Mouse (Mus musculus) adipocyte (in vitro differentiated cells): ENCODE measurements around the gene Abl1.

Experiments used
- DNase-seq: peaks from one replicate; pipeline ENCODE4 v3.0.0-alpha.2; 2016; ENCODE audit warnings: low spot score

Abl1 gene

DNA sequence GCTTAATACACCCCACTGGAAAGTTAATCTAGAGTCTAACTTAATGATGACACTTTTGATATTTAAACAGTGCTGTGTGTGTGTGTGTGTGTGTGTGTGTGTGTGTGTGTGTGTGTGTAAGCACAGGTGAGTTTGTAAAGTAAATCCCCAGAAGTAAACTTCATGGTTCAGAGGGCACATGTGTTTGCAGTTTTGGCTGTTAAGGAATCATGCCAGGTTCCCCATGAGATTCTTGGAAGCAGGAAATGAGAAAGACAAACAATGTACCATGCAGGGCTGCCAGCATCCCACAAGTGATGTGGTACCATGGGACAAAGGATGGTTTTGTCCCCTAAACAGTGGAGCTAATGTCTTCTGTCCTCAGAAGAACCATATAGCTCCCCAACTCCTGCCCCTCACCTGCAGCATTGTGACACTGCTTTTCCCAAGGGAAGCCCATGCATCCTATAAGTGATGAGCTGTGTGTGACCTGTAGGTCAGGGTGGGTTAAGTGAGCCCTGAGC, 57.6 kb downstream of the Abl1 start:
- DNase-seq, result no peak

DNA sequence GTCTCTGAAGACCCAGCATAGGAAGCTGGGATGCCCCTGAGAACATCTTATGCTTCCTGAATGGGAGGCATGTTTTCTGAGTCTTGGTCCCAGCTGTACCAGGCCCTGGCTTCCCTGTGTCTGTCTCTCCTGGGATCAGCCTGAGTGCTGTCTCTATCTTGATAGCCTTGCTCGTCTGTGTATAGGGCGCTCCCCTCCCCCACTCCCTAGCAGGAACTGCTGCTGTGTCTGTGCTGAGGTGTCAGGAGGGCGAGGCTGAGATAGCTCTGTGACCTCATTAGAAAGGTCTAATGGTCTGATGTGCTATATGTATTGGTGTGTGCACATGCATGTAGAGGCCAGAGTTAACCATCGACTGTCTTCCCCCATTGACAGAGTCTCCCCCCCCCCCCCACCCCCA, 58.7 kb downstream of the Abl1 start:
- no peak for DNase-seq

DNA sequence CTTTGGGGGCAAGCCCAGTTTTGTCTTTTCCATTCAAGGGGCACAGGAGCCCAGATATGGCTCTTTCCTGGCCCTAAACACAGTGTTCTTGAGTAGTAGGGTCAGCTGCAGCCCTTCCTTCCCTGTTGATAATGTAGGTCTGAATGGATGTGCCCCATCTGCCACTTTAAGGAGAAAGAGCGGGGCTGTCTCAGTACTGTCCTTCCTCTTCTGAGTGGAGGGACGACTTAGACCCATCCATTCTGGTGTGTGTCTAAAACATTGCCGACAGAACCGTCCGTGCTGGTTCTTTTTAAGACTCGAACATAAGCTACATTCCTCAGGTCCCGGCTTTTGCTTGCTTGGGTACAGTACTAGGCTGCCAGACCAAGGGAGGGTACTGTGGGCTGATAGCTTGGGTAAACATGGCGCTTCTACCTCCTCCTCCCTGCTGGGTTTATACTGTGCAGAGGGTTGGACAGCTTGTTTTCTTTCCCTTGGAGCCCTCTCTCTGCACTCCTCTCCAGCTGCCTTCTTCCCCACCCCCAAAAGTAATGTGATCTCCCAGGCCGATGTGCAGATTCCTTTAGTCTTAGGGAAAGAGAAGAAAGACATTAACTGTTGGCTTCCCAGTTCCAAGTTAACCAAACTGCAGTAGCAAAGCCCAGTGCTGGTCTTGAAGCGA, 61.0 kb downstream of the Abl1 start:
- DNase-seq, result peak; percentile 69

DNA sequence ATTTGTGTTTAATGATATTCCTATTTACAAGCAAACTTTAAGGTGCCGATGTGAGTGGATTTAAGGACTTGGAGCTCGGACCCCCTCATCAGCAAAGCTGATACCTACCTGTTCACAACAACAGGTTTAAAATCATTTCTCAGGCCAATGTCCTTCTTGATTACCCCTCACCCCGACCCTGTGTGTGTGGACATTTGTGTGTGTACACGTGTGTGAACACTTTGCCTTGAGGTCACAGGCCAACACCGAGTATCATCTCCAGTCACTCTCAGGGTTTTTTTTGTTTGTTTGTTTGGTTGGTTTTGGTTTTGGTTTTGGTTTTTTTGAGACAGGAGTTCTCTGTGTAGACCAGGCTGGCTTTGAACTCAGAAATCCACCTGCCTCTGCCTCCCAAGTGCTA, 62.0 kb downstream of the Abl1 start:
- DNase-seq, result no peak

DNA sequence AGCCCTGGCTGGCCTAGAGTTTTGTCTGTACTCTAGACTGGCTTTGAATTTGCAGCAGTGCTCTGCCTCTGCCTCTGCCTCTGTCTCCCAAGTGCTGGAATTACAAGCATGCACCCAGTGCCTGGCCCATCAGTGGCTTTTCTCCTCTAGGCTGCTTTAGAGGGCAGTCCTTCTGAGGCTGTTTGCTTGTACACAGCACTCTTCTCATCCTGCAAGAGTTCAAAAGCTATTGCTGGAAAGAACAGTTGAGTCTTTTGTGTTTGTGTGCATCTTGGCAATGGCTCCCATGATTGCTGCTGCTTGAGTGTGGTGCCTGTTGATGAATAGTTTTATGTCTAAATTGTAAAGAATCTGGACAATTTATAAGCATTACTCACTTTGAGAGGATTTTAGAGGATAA, 69.3 kb downstream of the Abl1 start:
- DNase-seq, result no peak

DNA sequence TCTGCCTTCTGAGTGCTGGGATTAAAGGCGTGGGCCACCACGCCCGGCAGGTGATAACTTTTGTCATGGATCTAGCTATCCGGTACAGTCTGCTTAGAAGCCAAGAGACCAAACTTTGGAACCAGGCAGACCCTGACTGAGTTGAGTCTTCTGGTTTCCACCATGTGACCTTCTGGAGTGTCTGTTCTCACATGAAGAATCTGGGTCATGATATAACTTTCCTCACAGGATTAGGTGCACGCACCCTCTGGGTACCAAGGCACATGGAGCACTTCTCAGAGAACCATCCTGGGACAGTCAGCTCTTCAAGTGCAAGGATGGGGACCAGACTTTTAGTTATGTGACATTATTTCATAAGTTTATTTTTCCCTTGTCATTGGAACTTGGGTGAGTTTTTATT, 70.8 kb downstream of the Abl1 start:
- DNase-seq, result no peak

DNA sequence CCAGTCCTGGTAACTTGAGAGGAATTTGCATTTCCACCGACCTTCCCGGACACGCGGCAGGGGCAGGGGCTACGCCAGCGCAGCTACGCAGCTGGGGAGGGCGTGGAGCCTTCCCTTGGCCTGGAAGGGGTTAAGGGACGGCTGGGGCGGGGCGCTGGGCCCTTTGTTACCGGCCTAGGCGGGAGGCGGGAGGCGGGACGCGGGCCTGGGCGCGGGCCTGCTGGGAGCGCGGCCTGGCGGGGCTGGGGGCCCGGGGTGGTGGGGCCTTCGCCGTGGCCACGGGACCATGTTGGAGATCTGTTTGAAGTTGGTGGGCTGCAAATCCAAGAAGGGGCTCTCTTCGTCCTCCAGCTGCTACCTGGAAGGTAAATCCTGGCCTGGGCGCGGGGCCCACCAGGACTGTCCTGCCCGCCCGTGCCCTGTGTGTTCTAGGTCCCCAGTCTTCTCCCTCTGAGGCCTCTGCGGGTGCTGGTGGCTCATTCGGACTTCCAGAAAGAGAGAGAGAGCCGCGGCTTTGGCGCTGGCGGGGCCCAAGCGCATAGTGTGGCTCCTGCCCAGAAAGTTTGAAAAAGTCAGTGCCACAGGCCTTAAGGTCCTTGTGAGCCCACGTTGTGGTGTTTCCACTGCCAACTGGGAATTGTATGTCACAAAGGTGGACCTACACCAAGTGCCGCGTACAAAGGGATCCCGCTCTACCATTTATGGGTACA, 71.7 kb downstream of the Abl1 start:
- DNase-seq, result peak; percentile 75

DNA sequence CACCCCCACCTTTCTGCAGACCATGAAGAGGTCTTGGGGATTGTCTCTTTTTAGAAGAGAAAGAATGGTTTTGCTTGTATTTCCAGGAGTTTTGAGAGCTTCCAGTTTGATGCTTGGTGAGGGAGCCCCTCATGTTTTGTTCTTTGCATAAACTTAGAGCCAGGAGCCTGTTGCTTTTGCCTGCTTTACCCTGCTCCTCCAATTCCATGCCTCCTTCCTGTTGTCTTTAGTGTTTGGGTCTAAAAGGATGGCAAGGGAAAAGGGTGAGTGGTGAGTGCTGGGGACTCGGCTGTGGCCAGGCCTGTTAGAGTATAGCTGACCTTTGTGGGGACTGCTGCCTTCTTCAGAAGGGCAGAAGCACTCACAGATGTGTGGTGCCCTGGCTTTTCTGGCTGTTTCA, 72.3 kb downstream of the Abl1 start:
- peak; percentile 50 for DNase-seq

DNA sequence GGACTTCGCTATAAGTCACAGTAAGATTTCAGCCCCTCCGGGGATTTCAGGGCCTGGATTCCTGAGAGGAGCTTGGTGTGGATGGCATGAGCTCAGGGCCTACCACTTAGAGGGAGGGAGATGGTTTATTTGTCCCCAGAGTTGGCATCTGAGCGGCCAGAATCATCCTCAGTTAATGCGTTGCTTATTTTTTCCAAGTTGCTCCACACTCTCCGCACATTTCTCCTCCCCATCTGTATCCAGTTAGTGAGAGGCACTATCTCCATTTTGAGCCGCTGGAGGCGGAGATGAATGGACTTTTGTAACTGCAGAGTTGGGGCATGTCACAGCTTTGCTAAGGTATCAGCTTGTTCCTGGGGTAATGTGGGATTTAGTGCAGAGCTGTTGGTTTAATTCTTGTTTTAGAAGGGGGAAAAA, 72.9 kb downstream of the Abl1 start:
- DNase-seq, result peak; percentile 47

DNA sequence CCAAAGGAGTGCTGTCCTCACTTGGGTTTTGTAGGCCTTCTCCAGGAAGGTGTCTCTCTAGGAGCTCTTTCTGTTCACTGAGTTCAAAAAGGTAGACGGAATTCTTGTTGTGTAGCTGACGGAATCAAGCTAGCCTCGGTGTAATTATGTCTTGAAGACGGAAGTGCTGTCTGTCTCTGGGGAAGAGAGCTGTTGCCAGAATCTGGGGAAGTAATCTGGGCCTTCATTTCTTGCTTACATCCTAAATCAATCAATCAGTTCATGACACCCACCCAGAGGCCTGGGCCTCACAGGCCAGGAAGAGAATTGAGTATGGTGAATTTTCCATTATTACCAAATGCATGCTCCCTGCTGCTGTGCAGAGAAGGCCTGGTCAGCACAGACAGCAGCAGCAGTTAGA, 73.4 kb downstream of the Abl1 start:
- DNase-seq, result peak; percentile 41

DNA sequence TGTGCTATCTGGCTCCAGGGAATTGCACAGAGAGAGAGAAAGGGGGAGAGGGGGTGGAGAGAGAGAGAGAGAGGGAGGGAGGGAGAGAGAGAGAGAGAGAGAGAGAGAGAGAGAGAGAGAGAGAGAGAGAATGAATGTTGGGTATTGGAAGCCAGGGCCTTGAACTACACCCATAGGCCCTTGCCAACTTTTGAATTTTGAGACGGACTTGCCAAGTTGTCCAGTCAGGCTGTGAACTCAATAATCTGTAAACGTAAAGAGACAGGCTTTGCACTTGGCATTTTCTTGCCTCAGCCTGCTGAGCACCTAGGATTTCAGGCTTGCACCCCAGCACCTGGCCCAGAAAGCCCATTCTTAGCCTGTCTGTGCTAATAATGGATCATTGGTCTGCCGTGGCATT, 74.0 kb downstream of the Abl1 start:
- DNase-seq, result peak; percentile 54

DNA sequence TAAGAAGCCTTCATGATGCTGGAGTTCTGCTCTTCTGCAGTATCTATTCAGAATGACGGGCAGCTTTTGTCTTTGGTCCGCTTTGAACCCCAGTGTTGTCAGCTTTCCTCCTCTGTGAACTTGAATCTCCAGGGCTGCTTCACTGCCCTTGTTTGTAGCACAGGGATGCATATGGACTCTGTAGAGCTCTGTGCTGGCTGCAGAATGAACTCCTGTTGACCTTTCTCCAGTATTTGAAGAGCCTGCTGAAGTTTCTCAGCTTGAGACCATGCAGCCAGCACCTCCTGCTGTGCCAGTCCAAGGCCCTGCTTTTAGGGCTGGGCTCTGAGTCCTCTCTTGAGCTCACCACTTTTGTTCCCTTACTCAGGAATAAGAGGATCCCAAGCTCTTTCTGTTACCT, 74.7 kb downstream of the Abl1 start:
- DNase-seq, result no peak

DNA sequence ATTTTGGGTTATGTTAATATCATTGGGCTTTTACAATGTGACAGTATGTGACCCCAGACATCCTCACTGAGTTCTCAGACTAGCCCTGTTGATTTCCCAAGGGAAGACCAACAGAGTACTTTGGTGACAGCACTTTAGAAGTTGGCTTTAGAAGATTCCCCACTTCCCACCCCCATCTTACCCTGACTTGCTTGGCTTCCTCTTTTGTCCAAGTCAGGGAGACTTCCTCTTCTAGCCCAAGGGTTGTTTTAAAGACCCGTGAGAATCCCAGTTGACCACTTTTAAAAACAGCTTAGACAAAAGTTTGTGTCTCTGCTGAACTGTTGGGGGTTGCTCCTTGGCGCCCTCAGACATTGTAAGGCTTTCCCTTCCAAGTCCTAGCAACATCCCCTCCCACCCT, 75.1 kb downstream of the Abl1 start:
- no peak for DNase-seq

DNA sequence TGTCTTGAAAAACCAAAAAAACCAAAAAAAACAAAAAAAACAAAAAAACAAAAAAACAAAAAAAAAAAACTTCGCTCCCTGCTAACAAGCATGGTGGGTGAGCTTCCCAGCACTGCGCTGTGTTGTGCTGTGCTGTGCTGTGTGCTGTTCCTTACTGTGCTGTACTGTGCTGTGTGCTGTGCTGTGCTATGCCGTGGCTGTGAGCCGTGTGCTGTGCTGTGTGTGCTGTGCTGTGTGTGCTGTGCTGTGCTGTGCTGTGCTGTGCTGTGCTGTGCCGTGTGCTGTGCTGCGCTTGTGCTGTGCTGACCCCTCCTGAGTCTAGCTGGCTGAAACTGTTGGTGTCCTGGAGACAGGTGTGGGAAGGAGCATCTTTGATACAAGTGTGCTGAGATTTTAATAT, 78.9 kb downstream of the Abl1 start:
- no peak for DNase-seq

DNA sequence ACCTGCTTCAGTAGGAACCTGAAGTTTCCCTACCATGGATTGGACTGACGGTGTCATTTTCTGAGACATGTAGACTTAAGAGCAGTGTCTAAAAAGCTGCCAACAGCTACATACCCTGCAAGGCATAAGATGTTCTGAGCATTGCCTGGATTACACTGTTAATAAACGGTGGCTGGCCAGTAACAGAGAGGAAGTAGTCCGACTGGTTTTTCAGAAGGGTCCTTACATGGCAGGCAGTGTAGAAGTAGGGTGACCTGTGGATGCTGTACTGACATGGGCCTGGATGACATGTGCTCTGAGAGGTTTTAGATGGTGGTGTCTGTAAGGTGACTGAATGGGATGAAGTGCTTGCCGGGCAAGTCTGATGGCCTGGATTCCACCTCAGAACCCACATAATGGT, 79.6 kb downstream of the Abl1 start:
- DNase-seq, result no peak

DNA sequence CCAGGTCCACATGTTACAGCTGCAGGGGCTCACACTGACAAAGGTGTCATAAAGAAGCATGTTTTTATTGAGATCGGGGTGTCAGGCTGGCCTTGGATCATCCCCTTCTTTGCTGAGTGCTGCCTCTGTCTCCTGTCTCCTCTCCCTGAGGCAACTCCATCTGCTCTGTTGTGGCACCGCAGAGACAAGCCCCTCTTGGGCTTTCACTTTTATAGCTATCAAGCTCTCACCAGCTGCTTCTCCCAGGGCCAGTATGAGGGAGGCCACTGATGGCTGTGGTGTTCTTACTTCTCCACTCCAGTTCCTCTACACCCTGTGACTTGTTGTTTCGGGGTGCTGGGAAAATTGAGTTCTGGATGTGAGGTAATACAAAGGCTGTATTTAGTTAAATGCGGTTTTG, 80.9 kb downstream of the Abl1 start:
- no peak for DNase-seq

DNA sequence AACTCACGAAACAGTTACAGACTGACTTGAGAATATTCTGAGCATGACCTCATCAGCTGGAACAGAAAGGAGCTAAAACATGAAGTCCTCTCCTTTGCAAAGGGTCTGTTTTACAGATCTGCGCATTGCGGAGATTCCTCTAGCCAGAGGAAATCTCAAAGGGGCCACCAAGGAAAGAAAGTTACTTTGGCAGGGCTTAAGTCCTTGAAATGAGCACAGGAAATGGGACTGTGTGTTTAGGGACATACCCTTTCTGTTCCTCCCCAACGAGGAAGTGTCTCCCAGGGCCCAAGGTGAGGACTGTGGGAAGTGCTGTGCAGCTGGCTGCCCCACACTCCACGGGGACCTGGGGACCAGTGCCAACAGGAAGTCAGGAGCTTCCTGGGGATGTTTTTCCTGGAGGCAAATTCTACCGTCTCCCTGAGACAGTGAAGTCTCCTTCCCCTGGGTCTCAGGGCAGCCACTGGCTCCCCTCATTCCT, 81.5 kb downstream of the Abl1 start:
- peak; percentile 38 for DNase-seq

DNA sequence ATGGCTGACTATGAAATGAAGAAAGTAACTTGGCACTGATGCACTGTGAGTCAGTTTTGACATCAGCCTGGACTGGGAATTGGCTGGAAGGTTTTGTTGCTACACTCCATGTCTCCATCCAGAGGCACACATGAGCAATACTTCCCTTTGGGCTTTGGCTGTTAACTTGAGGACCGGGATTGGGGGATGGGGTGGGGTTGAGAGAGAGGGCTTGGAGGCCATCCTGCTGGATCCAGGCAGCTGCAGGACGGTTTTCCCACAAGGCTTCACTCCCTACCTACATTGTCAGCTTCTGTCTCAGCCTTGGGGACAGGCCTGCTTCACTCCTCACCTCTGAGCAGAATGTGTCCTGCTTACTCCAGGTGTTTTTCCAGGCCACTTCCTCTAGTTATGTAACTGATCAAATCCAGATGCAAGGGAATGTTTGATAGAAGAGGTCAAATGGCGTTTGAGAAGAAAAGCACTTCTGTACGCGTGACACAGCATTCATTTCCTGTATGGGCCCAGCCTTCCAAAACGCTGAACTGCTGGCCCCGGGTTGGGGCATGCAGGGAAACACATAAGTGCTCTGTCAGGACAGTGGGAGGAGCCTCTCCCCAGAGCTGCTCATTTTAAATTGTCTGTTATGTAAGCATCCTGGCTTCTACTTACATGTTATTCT, 82.7 kb downstream of the Abl1 start:
- DNase-seq, result peak; percentile 98

DNA sequence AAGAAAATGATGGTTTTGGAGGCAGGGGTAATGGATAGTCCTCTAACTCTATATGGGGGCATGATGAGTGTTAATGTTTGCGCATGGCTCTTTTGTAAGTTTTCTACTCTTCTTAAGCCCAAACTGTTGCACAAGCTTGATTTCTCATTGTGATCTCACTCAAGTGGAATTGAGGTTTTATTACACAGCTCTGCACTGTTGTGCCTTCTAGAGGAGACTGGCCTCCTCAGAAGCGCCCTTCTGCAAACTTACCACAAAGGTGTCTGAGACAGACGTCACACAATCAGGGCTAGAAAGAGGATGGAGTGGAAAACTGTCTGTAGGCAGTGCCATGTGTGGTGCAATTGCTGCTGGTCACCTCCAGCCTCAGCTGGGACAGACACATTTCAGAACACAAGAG, 88.3 kb downstream of the Abl1 start:
- no peak for DNase-seq

DNA sequence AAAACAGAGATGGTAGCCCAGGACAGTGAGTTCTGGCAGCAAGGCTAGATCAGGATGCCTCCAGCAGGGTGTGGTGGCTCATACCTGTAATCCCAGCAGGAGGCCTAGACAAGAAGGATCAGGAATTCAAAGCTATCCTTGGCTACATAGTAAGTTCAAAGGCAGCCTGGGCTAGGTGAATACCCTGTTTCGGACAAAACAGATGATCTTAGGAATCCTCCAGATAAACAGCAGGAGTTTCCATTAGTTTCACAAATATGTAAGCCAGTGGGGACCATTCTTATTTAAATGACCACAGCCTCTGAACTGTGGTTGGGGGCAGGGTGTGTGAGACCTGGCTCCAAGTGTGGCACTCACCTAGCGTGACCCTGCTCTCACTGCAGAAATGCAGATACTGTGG, 91.1 kb downstream of the Abl1 start:
- DNase-seq, result no peak

DNA sequence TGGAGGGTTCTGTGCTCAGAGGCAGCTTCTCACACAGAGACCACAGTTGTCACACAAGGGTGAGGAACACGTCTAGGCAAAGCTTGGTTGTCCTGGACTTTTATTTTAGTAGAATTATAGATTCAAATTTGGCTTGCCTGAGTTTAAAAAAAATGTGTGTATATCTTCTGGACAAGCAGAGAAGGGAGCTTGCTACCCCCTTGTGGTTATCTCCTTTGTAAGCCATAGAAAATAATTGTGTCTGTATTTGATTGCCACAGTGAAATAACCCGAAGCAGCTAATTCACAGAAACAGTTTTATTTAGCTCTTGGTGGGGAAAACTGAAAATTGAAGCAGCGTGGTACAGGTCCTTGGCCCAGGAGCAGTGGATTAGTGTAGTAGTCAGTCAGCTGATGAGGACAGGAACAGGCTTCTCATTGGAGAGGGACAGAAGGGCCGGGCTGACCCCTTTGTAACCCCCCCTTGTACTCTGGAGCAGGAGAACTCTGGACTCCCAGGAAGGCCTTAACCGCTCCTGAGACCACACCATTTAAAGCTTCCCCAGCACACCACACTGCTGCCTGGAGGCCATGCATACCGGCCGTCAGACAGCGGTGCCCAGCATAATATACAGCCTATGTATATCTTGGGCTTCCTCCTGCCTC, 94.9 kb downstream of the Abl1 start:
- DNase-seq, result peak; percentile 26

DNA sequence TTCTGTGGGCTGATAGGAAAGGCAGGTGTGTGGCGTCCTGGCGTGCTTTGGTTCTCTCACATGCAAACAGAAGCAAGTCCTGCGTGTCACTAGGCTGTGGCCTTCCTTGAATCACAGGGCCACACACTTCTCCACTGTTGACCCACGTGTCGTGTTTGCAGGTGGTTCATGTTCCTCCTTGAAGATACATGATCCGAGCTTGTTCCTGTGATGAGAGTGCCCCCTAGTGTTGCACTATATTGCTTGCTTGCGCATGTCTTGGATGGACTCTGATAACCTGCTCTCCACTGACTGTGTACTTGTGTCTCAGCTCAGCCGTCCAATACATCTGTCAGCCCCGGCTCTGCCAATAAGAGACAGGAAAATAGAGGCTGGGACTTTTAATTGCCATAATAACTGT, 96.9 kb downstream of the Abl1 start:
- peak; percentile 88 for DNase-seq

DNA sequence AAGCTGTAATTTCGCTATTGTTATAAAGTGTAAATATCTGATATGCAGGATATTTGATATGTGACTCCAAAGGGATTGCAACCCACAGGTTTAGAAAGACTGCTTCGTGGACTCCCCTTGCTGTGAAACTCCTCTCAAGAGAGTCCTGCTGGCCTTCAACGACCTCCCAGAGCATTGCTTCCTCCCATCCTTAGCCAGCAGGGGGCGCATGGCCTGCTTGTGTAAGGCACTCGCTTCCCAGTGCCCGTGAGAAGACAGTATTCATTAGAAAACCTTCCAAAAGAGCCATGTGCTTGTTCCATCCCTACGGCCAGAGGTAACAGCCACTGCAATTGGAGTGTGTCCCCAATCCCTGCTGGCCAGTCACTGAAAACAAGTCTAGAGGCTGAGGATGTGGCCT, 98.9 kb downstream of the Abl1 start:
- DNase-seq, result peak; percentile 85
